Mouse (Mus musculus) heart, adult 2 months (tissue): ENCODE data around the gene Bsn. TPM values are rescaled to one million over a fixed set of nuclear protein-coding genes. Genes with fewer than 3 reads are reported as not detected.

Experiments
- DNase-seq, 2 experiments: peaks; one replicate each; pipeline ENCODE4 v3.0.0; 2021
- H3K27ac ChIP-seq: fragments of 200-600 bp; 2 replicates; pipeline ENCODE4 v1.8.1; 2022
- H3K27me3 ChIP-seq: fragments of 200-500 bp; 2 replicates; pipeline ENCODE4 v1.6.1; 2012; ENCODE audit warnings: mild to moderate bottlenecking, low read length, inconsistent platforms, mixed read lengths; ENCODE audit not compliant: control insufficient read depth, insufficient read depth
- H3K36me3 ChIP-seq: fragments of 200-500 bp; 2 replicates; pipeline ENCODE4 v1.6.1; 2012; ENCODE audit warnings: low read length, inconsistent platforms; ENCODE audit not compliant: control insufficient read depth, insufficient read depth
- H3K4me1 ChIP-seq: fragments of 200-500 bp; 2 replicates; pipeline ENCODE4 v1.6.1; 2011; ENCODE audit warnings: low read length; ENCODE audit not compliant: control insufficient read depth, insufficient read depth
- H3K4me3 ChIP-seq: fragments of 200-600 bp; 2 replicates; pipeline ENCODE4 v1.8.1; 2022
- H3K79me2 ChIP-seq: fragments of 200-500 bp; replicated peaks from 2 replicates; pipeline ENCODE4 v1.6.1; 2012; ENCODE audit warnings: mild to moderate bottlenecking, inconsistent platforms, low read length, moderate library complexity, mixed read lengths; ENCODE audit not compliant: control insufficient read depth, insufficient read depth
- H3K9ac ChIP-seq: fragments of 200-500 bp; 2 replicates; pipeline ENCODE4 v1.6.1; 2012; ENCODE audit warnings: low read depth, mild to moderate bottlenecking, control low read depth, inconsistent platforms, low read length, mixed read lengths
- CTCF ChIP-seq: fragments of 200-600 bp; IDR thresholded peaks from 2 replicates; pipeline ENCODE4 v1.8.1; 2022; ENCODE audit warnings: antibody characterized with exemption, mild to moderate bottlenecking, moderate library complexity
- EP300 ChIP-seq: fragments of 200-500 bp; IDR thresholded peaks from 2 replicates; pipeline ENCODE4 v1.6.1; 2011; ENCODE audit warnings: low read depth, low read length, control low read depth; ENCODE audit not compliant: insufficient read depth
- POLR2A ChIP-seq: fragments of 200-500 bp; IDR thresholded peaks from 2 replicates; pipeline ENCODE4 v1.6.1; 2011; ENCODE audit warnings: mild to moderate bottlenecking, low read depth, low read length, control low read depth; ENCODE audit not compliant: insufficient read depth
- WGBS: fragments of 180-500 bp; shearing (Covaris S2); methylation state at CpG from one replicate; pipeline ENCODE4 v1.1.7; 2018; 5-methylcytosine and 5-hydroxymethylcytosine counted together
- intact Hi-C: fragments of 180-260 bp; cut with DNase I; formaldehyde crosslinking; loops from one replicate; pipeline ENCODE4 v1.15.1; 2025
- polyA plus RNA-seq: library from polyadenylated mRNA; depleted of rRNA; stranded (reverse); fragments of >200 nt; gene quantifications from 2 replicates; pipeline ENCODE4 v1.2.3, GENCODE M21; 2012
- total RNA-seq, 2 experiments: library from RNA; stranded (reverse); gene quantifications; 2 replicates each; pipeline ENCODE4 v1.2.3; 2021

Bsn gene
- total and polyA plus RNA-seq, 3 experiments: 0.03 to 0.10 (median 0.05) TPM

DNA sequence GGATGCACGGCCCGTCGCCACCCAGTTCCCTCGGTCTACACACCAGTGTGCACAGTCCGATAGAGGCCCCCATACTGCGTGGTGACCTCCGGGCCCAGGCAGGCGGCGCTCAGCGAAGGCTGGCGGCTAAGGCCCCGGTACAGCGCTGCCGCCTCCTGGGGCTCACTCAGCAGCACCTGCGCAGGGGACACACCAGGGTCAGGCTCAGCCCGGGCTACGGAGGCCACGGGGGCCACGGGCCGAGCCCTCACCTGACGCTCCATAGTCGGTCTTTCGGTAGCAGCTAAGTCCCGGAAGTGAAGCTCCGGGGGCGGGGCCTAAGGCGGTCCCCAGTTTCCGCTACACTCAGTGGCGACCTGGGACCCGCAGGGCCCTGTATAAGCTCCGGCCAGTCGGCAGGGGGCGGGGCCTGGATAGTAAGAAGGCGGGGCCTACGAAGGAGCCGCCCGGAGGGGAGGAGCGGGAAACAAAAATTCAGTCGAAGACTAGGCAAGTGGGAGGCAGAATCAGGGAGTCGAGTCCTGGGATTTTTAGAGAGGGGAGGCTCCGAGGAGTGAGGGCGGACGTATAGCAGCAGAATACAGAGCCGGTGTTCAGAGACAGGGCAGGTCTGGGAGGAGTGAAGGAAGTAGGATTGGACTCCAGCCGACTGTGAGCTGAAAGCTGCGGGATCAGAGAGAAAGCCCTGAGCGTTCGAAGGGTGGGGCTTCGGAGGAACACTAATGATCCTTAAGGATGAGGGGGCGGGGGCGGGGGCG, 95.8 kb downstream of the Bsn start, which contains the start of gene Apeh:
Gene Apeh (minus strand): TSS at position 423 of the 758 bp plus-strand sequence.
- Histone ChIP-seq H3K9ac (peak within 1 kb of the TSS; percentile 85), H3K36me3 (no peaks in the 10 kb centered on the region), H3K27me3 (no peaks in the 10 kb centered on the region), H3K79me2 (no peaks in the 10 kb centered on the region), H3K4me3 (peak within 1 kb of the TSS; percentile 83), H3K4me1 (peaks cover 3% of the 10 kb centered on the region), H3K27ac (peak within 1 kb of the TSS; percentile 67)
- WGBS: 2% methylated on average over 52 of the region's 52 CpGs
- DNase-seq: peak; percentile 96
- intact Hi-C loops: no loop called here
- peak; percentile 55 for TF ChIP-seq POLR2A
- peak; percentile 39 for TF ChIP-seq CTCF
- TF ChIP-seq EP300: no peak

DNA sequence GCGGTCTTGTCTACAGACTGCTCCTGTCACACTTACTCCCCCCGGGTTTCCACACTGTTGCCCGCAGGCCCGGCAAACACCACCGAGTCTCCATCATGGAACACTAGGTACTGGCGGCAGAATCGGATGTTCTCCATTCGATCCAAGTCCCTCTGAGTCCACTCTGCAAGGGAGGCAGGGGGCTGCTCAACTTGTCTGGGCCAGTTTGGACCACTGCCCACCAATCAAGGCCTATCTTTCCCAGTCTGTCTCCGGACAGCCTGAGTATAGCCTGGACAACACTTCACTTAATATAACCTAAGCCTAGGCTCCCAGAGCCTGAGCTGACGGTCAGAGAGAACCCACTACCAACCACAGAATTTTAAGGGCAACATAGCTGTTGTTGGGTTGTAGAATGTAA, 96.6 kb downstream of the Bsn start:
- intact Hi-C loops: no loop called here
- WGBS: 66% methylated on average over 10 of the region's 10 CpGs
- H3K4me1 ChIP-seq: peaks cover 3% of the 10 kb centered on the region

DNA sequence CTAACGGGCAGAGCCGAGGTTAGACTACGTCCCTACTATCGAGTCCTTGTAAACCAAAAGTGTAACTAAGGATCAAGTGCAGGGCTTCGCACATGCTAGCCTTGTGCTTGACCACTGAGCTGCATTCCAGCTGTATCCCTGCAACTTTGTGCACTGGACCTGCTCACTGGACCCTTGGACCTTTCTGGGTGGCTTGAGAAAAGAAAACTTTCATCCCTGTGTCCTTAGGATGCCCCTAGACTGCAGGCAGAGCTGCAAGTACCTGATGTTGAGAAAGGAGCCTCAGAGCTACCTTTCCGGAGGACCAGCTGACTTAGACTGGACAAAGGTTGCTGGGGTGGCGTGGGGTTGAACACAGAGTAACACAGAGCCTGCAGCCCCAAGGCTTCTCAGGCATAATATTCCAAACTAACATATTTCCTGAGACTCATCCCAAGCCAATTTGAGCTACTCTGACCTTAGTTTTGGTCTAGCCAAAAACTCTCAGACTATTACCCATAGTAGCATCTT, 99.5 kb downstream of the Bsn start:
- Histone ChIP-seq H3K27ac (no peak overlapping the region), H3K36me3 (no peaks in the 10 kb centered on the region), H3K9ac (no peak overlapping the region), H3K79me2 (no peaks in the 10 kb centered on the region), H3K4me3 (no peak overlapping the region), H3K4me1 (peaks cover 3% of the 10 kb centered on the region), H3K27me3 (no peaks in the 10 kb centered on the region)
- DNase-seq: no peak
- 96% methylated on average over 7 of the region's 7 CpGs for WGBS
- no peak for TF ChIP-seq EP300
- no peak for TF ChIP-seq POLR2A
- no peak for TF ChIP-seq CTCF
- intact Hi-C loops: no loop called here

More for the DNA sequence above, 96.6 kb downstream of the Bsn start:
- 0 out of 2 replicates have a peak overlapping the region, but pooled peaks have one; percentile 3 for H3K9ac ChIP-seq
- no peak overlapping the region for H3K27ac ChIP-seq
- no peaks in the 10 kb centered on the region for H3K27me3 ChIP-seq
- no peaks in the 10 kb centered on the region for H3K36me3 ChIP-seq
- peak overlapping the region; percentile 83 for H3K4me3 ChIP-seq
- H3K79me2 ChIP-seq: no peaks in the 10 kb centered on the region
- DNase-seq: no peak
- TF ChIP-seq CTCF: no peak
- TF ChIP-seq POLR2A: no peak
- no peak for TF ChIP-seq EP300

DNA sequence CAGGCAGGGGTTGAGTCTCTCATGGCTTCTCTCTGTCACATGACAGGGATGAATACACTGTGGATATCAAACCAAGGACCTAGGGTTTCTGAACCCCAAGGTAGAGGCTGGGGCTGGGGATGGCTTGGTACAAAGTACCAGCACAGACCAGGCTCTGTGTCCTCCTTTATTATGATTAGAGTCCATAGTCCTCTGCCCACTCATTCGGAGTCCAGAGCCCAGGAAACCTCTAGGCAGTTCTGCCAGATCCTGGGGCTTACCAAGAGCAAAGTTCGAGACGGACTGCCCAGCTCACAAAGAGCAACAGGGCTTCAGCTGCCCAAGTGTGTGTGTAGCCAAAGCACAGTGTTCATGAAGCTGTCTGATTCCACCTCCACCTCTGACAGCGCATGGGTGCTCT, 104.9 kb downstream of the Bsn start:
- 95% methylated on average over 4 of the region's 4 CpGs for WGBS
- no peaks in the 10 kb centered on the region for H3K36me3 ChIP-seq
- no peak overlapping the region for H3K4me3 ChIP-seq

DNA sequence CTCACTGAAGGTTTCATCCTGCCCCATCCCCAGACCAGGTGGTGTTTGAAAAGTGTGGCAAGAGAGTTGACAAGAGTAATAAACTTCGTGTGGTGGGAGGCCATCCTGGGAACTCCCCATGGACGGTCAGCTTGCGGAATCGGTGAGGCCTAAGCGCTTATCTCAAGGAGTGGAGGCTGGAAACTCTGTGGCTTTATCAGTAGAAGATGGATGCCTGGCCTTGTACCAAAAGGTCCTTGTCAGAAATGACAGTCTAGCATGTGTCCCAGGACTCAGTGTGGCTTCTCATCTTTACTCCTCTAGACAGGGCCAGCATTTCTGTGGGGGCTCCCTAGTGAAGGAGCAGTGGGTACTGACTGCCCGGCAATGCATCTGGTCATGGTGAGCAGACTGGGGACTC, 106.6 kb downstream of the Bsn start:
- TF ChIP-seq CTCF: no peak
- TF ChIP-seq POLR2A: 0 out of 2 replicates have a peak, but pooled peaks have one; percentile 5
- H3K79me2 ChIP-seq: no peaks in the 10 kb centered on the region
- intact Hi-C loops: no loop called here
- DNase-seq: no peak
- H3K4me3 ChIP-seq: no peak overlapping the region
- WGBS: 54% methylated on average over 6 of the region's 6 CpGs
- no peak overlapping the region for H3K9ac ChIP-seq
- H3K36me3 ChIP-seq: no peaks in the 10 kb centered on the region
- no peak overlapping the region for H3K27ac ChIP-seq
- H3K4me1 ChIP-seq: peaks cover 3% of the 10 kb centered on the region
- no peaks in the 10 kb centered on the region for H3K27me3 ChIP-seq

More for the DNA sequence above, 104.9 kb downstream of the Bsn start:
- Histone ChIP-seq H3K9ac (no peak overlapping the region), H3K27ac (no peak overlapping the region), H3K4me1 (no peaks in the 10 kb centered on the region), H3K27me3 (no peaks in the 10 kb centered on the region), H3K79me2 (no peaks in the 10 kb centered on the region)
- intact Hi-C loops: no loop called here
- TF ChIP-seq CTCF: no peak
- no peak for TF ChIP-seq POLR2A
- no peak for TF ChIP-seq EP300
- no peak for DNase-seq

DNA sequence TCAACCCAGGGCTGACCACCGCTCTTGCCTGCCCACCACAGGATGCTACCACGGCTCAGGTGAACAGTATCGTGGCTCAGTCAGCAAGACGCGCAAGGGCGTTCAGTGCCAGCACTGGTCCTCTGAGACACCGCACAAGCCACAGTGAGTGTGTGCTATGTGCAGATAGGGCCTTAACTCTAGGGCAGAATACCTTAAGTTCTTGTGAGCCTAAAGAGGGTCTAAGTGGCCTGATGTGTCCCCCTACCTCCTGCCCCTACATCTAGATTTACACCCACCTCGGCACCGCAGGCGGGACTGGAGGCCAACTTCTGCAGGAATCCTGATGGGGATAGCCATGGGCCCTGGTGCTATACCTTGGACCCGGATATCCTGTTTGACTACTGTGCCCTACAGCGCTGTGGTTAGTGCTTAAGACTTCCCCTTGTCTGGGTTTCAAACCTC, 107.2 kb downstream of the Bsn start, which contains the start of gene Rnf123:
Gene Rnf123 (minus strand): TSS at position 359 of the 444 bp plus-strand sequence.
- no peak within 1 kb of the TSS for H3K9ac ChIP-seq
- 30% methylated on average over 12 of the region's 12 CpGs for WGBS

More for the DNA sequence above, 107.2 kb downstream of the Bsn start, which contains the start of gene Rnf123:
- TF ChIP-seq POLR2A (no peak), CTCF (no peak), EP300 (no peak)
- H3K36me3 ChIP-seq: no peaks in the 10 kb centered on the region
- peaks cover 6% of the 10 kb centered on the region for H3K4me1 ChIP-seq
- H3K4me3 ChIP-seq: no peak within 1 kb of the TSS
- no peak for DNase-seq
- no peaks in the 10 kb centered on the region for H3K27me3 ChIP-seq
- intact Hi-C loops: no loop called here
- H3K79me2 ChIP-seq: no peaks in the 10 kb centered on the region
- H3K27ac ChIP-seq: no peak within 1 kb of the TSS
